Mouse (Mus musculus) kidney, embryonic 14.5 days (tissue): ENCODE results near the gene Abcf2. TPM values are rescaled to one million over a fixed set of nuclear protein-coding genes. Genes with fewer than 3 reads are reported as not detected.
A peak's percentile ranks its signal among the peaks of the same experiment; 100 is the strongest.

ENCODE experiments used
- ATAC-seq: fragments of 200-750 bp; cut with Nextera tagmentation; 2 replicates; pipeline ENCODE4 v1.8.0; 2017; ENCODE audit warnings: moderate number of reproducible peaks, mild to moderate bottlenecking, moderate TSS enrichment, moderate library complexity; ENCODE audit not compliant: low FRiP score, low TSS enrichment
- H3K27ac ChIP-seq: fragments of 300-500 bp; sonication (generic); 2 replicates; pipeline ENCODE4 v1.5.1; 2014; ENCODE audit warnings: low read depth, mild to moderate bottlenecking, low read length, moderate library complexity, mixed read lengths
- H3K27me3 ChIP-seq: fragments of 300-500 bp; sonication (generic); 2 replicates; pipeline ENCODE4 v1.6.1; 2014; ENCODE audit warnings: mild to moderate bottlenecking, low read length; ENCODE audit not compliant: control insufficient read depth, insufficient read depth
- H3K36me3 ChIP-seq: fragments of 300-500 bp; sonication (generic); 2 replicates; pipeline ENCODE4 v1.6.1; 2014; ENCODE audit warnings: low read length, mixed read lengths; ENCODE audit not compliant: control insufficient read depth, insufficient read depth
- H3K4me1 ChIP-seq: fragments of 300-500 bp; sonication (generic); 2 replicates; pipeline ENCODE4 v1.6.1; 2014; ENCODE audit warnings: low read length, mixed read lengths; ENCODE audit not compliant: control insufficient read depth, insufficient read depth
- H3K4me2 ChIP-seq: fragments of 300-500 bp; sonication (generic); replicated peaks from 2 replicates; pipeline ENCODE4 v1.6.1; 2014; ENCODE audit warnings: low read depth, mild to moderate bottlenecking, low read length
- H3K4me3 ChIP-seq: fragments of 300-500 bp; sonication (generic); 2 replicates; pipeline ENCODE4 v1.5.1; 2014; ENCODE audit warnings: mild to moderate bottlenecking, low read length
- H3K9ac ChIP-seq: fragments of 300-500 bp; sonication (generic); 2 replicates; pipeline ENCODE4 v1.6.1; 2014; ENCODE audit warnings: low read depth, mild to moderate bottlenecking, low read length, moderate library complexity
- H3K9me3 ChIP-seq: fragments of 300-500 bp; sonication (generic); 2 replicates; pipeline ENCODE4 v1.6.1; 2016; ENCODE audit warnings: low read length; ENCODE audit not compliant: control insufficient read depth
- WGBS: fragments of 180-500 bp; shearing (Covaris S2); extraction: QIAGEN DNeasy Blood & Tissue Kit; methylation state at CpG from one replicate; pipeline ENCODE4 v1.1.7; 2014; 5-methylcytosine and 5-hydroxymethylcytosine counted together
- polyA plus RNA-seq: library from polyadenylated mRNA; unstranded; fragments of >200 nt; fragmentation: Nextera tagmentation; extraction: Ambion mirVana; gene quantifications from 2 replicates; pipeline ENCODE4 v1.2.1, GENCODE M21; 2014

The Abcf2 gene
- polyA plus RNA-seq, 1 experiment from 2014 or later, result 121 TPM

DNA sequence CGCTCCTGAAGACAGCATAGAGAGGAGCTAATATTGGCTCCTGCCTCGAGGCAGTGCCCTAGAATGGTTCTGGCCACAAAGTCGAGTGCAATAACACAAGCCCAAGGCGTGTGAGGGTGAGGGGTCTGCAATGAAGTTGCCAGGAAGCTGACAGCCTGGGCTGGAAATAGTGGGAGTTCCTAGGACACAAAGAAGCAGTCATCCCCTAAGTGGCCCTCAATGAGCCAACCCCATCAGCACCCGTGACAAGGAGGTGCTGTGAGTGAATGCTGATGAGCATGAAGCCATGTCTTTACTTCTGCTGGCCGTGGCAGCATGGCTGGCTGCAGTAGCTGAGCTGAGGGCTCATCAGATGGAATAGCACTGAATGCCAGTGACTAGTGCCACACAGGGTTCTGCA, 37.8 kb upstream of the Abcf2 start:
- no peak overlapping the region for H3K4me2 ChIP-seq
- peaks cover 4% of the 10 kb centered on the region; the same call in 1 of the 2 replicates for H3K4me1 ChIP-seq
- H3K4me3 ChIP-seq, result no peak overlapping the region
- ATAC-seq, result no peak
- no peaks in the 10 kb centered on the region for H3K27me3 ChIP-seq
- H3K27ac ChIP-seq, result no peak overlapping the region
- H3K9me3 ChIP-seq, result no peaks in the 10 kb centered on the region
- no peak overlapping the region for H3K9ac ChIP-seq
- H3K36me3 ChIP-seq, result no peaks in the 10 kb centered on the region
- 61% methylated on average over 6 of the region's 6 CpGs for WGBS

DNA sequence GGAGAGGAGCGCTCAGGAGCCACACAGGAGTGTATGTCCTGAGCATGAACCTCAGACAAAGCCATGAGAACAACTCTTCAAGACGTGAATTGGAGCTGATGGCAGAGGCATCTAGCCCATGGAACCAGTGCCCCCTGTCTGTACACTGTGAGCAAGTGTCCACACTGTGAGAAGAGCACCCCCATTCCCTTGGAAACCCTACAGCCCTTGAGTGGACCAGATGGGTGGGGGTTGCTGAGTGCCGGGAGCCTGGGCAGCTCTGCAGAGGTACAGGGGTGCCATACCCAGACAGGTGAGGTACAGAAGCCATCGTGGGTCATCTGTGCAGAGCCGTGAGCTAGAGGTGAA, 35.0 kb upstream of the Abcf2 start:
- ATAC-seq, result no peak; the same call in 1 of the 2 replicates
- Histone ChIP-seq H3K9me3 (no peaks in the 10 kb centered on the region), H3K27ac (no peak overlapping the region), H3K4me3 (no peak overlapping the region), H3K27me3 (no peaks in the 10 kb centered on the region), H3K36me3 (no peaks in the 10 kb centered on the region), H3K4me2 (no peak overlapping the region), H3K4me1 (0 out of 2 replicates have a peak, but pooled peaks cover 4% of the 10 kb centered on the region), H3K9ac (no peak overlapping the region)
- 68% methylated on average over 5 of the region's 5 CpGs for WGBS

GRCm38 (mm10) chr5:24611366-24612301, 34.4 kb upstream of the Abcf2 start:
- H3K9me3 ChIP-seq, result no peaks in the 10 kb centered on the region
- H3K4me3 ChIP-seq, result no peak overlapping the region
- H3K4me1 ChIP-seq, result peaks cover 8% of the 10 kb centered on the region
- WGBS, result 49% methylated on average over 7 of the region's 7 CpGs
- H3K36me3 ChIP-seq, result no peaks in the 10 kb centered on the region
- H3K27me3 ChIP-seq, result no peaks in the 10 kb centered on the region
- H3K27ac ChIP-seq, result no peak overlapping the region
- no peak; the same call in 1 of the 2 replicates for ATAC-seq
- no peak overlapping the region for H3K4me2 ChIP-seq
- H3K9ac ChIP-seq, result no peak overlapping the region

GRCm38 (mm10) chr5:24609388-24609787, 32.1 kb upstream of the Abcf2 start:
- no peaks in the 10 kb centered on the region for H3K27me3 ChIP-seq
- no peak overlapping the region for H3K9ac ChIP-seq
- no peaks in the 10 kb centered on the region for H3K9me3 ChIP-seq
- no peak for ATAC-seq
- H3K4me1 ChIP-seq, result peaks cover 22% of the 10 kb centered on the region
- WGBS, result 49% methylated on average over 5 of the region's 5 CpGs
- no peak overlapping the region for H3K4me2 ChIP-seq
- H3K27ac ChIP-seq, result no peak overlapping the region
- no peaks in the 10 kb centered on the region for H3K36me3 ChIP-seq
- no peak overlapping the region for H3K4me3 ChIP-seq

- H3K4me2 ChIP-seq, result peak overlapping the region; percentile 55
- H3K9me3 ChIP-seq, result no peaks in the 10 kb centered on the region
- no peaks in the 10 kb centered on the region for H3K36me3 ChIP-seq
- peak overlapping the region; percentile 91; the same call in 1 of the 2 replicates for H3K9ac ChIP-seq
- peaks cover 33% of the 10 kb centered on the region for H3K4me1 ChIP-seq
- 25% methylated on average over 14 of the region's 14 CpGs for WGBS
- no peaks in the 10 kb centered on the region for H3K27me3 ChIP-seq
- no peak for ATAC-seq
- peak overlapping the region; percentile 5; the same call in 1 of the 2 replicates for H3K4me3 ChIP-seq
- peak overlapping the region; percentile 21; the same call in 1 of the 2 replicates for H3K27ac ChIP-seq
Measured at GRCm38 (mm10) chr5:24605980-24606665, 28.9 kb upstream of the Abcf2 start.

GRCm38 (mm10) chr5:24605321-24605979, 28.2 kb upstream of the Abcf2 start:
- peak overlapping the region; percentile 62 for H3K4me3 ChIP-seq
- 10% methylated on average over 6 of the region's 6 CpGs for WGBS
- no peak for ATAC-seq
- H3K9me3 ChIP-seq, result no peaks in the 10 kb centered on the region
- peak overlapping the region; percentile 91 for H3K9ac ChIP-seq
- H3K27ac ChIP-seq, result peak overlapping the region; percentile 99
- peak overlapping the region; percentile 55 for H3K4me2 ChIP-seq
- no peaks in the 10 kb centered on the region for H3K27me3 ChIP-seq
- H3K4me1 ChIP-seq, result peaks cover 37% of the 10 kb centered on the region
- no peaks in the 10 kb centered on the region for H3K36me3 ChIP-seq

DNA sequence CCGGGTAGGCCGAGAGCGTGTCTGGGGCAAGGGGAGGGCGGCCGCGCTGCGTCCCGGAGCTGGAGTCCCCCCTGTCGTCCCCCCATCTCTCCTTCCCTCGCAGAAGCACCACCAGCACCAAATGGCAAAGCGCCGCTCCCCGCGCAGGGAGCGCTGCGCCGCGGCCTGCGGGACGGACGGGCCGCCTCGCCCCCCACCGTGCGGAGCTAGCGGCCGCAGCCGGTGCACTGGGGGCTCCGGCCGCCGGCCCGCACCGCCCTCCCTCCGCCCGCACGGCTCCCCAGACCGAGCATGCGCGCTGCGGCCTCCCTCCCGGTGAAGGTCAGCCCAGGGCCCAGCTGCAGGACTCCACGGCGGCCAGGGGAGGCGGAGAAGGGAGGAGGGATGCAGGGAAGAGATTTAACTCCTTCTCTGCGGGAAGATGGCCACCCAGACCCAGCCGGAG, 27.4 kb upstream of the Abcf2 start:
- H3K4me3 ChIP-seq, result peak overlapping the region; percentile 62
- H3K9me3 ChIP-seq, result no peaks in the 10 kb centered on the region
- H3K4me2 ChIP-seq, result peak overlapping the region; percentile 55
- under 1% methylated on average over 43 of the region's 46 CpGs for WGBS
- ATAC-seq, result peak; percentile 75
- peak overlapping the region; percentile 99 for H3K27ac ChIP-seq
- peak overlapping the region; percentile 91 for H3K9ac ChIP-seq
- no peaks in the 10 kb centered on the region for H3K36me3 ChIP-seq
- H3K27me3 ChIP-seq, result no peaks in the 10 kb centered on the region
- peaks cover 37% of the 10 kb centered on the region for H3K4me1 ChIP-seq

- Histone ChIP-seq H3K4me2 (peak overlapping the region; percentile 55), H3K36me3 (no peaks in the 10 kb centered on the region), H3K9ac (peak overlapping the region; percentile 91), H3K9me3 (no peaks in the 10 kb centered on the region), H3K4me1 (peaks cover 40% of the 10 kb centered on the region), H3K4me3 (peak overlapping the region; percentile 62), H3K27ac (peak overlapping the region; percentile 99), H3K27me3 (no peaks in the 10 kb centered on the region)
- 17% methylated on average over 12 of the region's 12 CpGs for WGBS
- no peak for ATAC-seq
Measured at GRCm38 (mm10) chr5:24604080-24604655, 26.9 kb upstream of the Abcf2 start.
